Mouse (Mus musculus) hindbrain, embryonic 12.5 days (tissue): Measurements from ENCODE around the gene Lsg1. TPM values are rescaled to one million over a fixed set of nuclear protein-coding genes. Genes with fewer than 3 reads are reported as not detected.

Source experiments
- ATAC-seq: fragments of 200-750 bp; cut with Nextera tagmentation; 2 replicates; pipeline ENCODE4 v1.8.0; 2017; ENCODE audit warnings: moderate TSS enrichment; ENCODE audit not compliant: low FRiP score
- H3K27ac ChIP-seq: fragments of 300-500 bp; sonication (generic); 2 replicates; pipeline ENCODE4 v1.5.1; 2016; ENCODE audit warnings: mild to moderate bottlenecking
- H3K27me3 ChIP-seq: fragments of 300-500 bp; sonication (generic); 2 replicates; pipeline ENCODE4 v1.6.1; 2016; ENCODE audit warnings: mild to moderate bottlenecking
- H3K36me3 ChIP-seq: fragments of 300-500 bp; sonication (generic); 2 replicates; pipeline ENCODE4 v1.6.1; 2016; ENCODE audit warnings: mild to moderate bottlenecking
- H3K4me1 ChIP-seq: fragments of 300-500 bp; sonication (generic); 2 replicates; pipeline ENCODE4 v1.6.1; 2016
- H3K4me2 ChIP-seq: fragments of 300-500 bp; sonication (generic); replicated peaks from 2 replicates; pipeline ENCODE4 v1.6.1; 2016; ENCODE audit warnings: mild to moderate bottlenecking
- H3K4me3 ChIP-seq: fragments of 300-500 bp; sonication (generic); 2 replicates; pipeline ENCODE4 v1.5.1; 2016; ENCODE audit warnings: mild to moderate bottlenecking
- H3K9ac ChIP-seq: fragments of 300-500 bp; sonication (generic); 2 replicates; pipeline ENCODE4 v1.6.1; 2016; ENCODE audit warnings: mild to moderate bottlenecking, moderate library complexity
- H3K9me3 ChIP-seq: fragments of 300-500 bp; sonication (generic); replicated peaks from 2 replicates; pipeline ENCODE4 v1.6.1; 2016; ENCODE audit warnings: mild to moderate bottlenecking
- WGBS: fragments of 180-500 bp; shearing (Covaris S2); methylation state at CpG from one replicate; pipeline ENCODE4 v1.1.7; 2016; 5-methylcytosine and 5-hydroxymethylcytosine counted together
- polyA plus RNA-seq: library from polyadenylated mRNA; unstranded; fragments of >200 nt; fragmentation: Nextera tagmentation; extraction: Ambion mirVana; gene quantifications from 2 replicates; pipeline ENCODE4 v1.2.1, GENCODE M21; 2016

Gene Lsg1
- polyA plus RNA-seq, 1 experiment from 2014 or later, result 69.4 TPM

GRCm38 (mm10) chr16:30596959-30597681 is 9.7 kb upstream of the Lsg1 start:
- peak overlapping the region; percentile 3; the same call in 1 of the 2 replicates for H3K9ac ChIP-seq
- H3K27me3 ChIP-seq, result peaks cover 42% of the 10 kb centered on the region
- peaks cover 31% of the 10 kb centered on the region for H3K4me1 ChIP-seq
- no peaks in the 10 kb centered on the region for H3K36me3 ChIP-seq
- H3K27ac ChIP-seq, result no peak overlapping the region
- peak overlapping the region; percentile 41 for H3K4me2 ChIP-seq
- ATAC-seq, result peak; percentile 24; the same call in 1 of the 2 replicates
- no peak overlapping the region for H3K4me3 ChIP-seq
- 11% methylated on average over 16 of the region's 16 CpGs for WGBS
- no peaks in the 10 kb centered on the region for H3K9me3 ChIP-seq

DNA sequence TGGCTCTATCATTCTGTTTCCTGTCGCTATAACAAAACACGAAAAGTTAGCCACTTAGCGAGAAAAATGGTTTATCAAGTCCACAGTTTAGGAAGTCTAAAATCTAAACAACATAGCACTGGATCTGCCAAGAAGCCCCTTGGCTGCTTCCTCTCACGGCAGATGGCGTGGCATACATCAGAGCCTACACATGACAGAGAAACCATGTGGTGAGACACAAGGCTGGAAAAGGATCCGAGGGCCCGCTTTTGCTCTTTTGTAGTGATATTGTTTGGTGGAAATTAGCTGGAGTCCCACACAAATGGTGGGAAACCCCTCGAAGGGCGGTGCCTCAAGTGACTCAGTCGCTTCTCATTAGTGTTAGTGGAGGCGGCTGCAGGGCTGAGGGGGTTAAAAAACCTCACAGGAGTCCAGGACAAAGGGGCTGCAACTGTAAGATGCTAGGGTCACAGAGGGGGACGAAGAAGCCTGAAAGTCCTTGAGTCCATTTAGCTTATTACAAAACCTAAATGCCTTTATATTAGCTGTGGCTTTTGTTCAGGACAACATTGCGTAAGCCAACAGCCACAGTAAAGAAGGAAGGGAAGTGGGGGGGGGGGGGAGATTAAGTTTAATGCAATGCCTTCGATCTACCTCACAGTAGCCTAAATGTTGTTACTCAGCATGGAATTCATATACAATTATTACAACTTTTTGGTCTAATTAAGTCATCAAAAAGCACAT is 8.6 kb upstream of the Lsg1 start:
- peaks cover 20% of the 10 kb centered on the region for H3K4me1 ChIP-seq
- 61% methylated on average over 14 of the region's 14 CpGs for WGBS

GRCm38 (mm10) chr16:30595356-30595755 is 8.0 kb upstream of the Lsg1 start:
- Histone ChIP-seq H3K9ac (no peak overlapping the region), H3K27ac (no peak overlapping the region), H3K9me3 (no peaks in the 10 kb centered on the region), H3K4me1 (peaks cover 13% of the 10 kb centered on the region), H3K36me3 (no peaks in the 10 kb centered on the region), H3K27me3 (peaks cover 26% of the 10 kb centered on the region), H3K4me3 (no peak overlapping the region), H3K4me2 (no peak overlapping the region)
- no peak for ATAC-seq
- 56% methylated on average over 3 of the region's 3 CpGs for WGBS

More for the DNA sequence above, 8.6 kb upstream of the Lsg1 start:
- Histone ChIP-seq H3K27me3 (peaks cover 31% of the 10 kb centered on the region), H3K27ac (no peak overlapping the region), H3K9ac (no peak overlapping the region), H3K4me3 (no peak overlapping the region), H3K9me3 (no peaks in the 10 kb centered on the region), H3K36me3 (no peaks in the 10 kb centered on the region), H3K4me2 (no peak overlapping the region)
- ATAC-seq, result no peak

DNA sequence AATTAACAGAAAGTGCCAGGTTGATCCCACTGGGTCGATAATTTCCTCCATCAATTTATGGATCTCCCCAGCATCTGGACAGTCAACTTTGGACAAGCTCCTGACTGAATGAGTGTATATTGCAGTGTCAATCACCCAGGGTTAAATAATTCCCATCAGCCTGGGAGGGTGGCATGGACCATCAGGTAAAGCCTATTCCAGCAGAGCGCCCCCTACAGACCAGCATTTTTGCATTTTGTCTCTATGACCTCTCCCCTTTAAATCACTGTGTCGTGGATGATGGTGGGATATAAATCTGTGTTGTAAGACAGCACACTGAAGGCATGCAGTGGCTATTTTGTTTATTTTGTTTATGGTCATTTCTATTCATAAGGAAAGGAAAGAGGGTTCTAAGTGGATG is 4.6 kb upstream of the Lsg1 start:
- no peaks in the 10 kb centered on the region for H3K9me3 ChIP-seq
- H3K27ac ChIP-seq, result no peak overlapping the region
- no peak overlapping the region for H3K9ac ChIP-seq
- peaks cover 7% of the 10 kb centered on the region for H3K4me1 ChIP-seq
- no peak overlapping the region for H3K4me3 ChIP-seq
- ATAC-seq, result no peak
- 49% methylated on average over 3 of the region's 3 CpGs for WGBS
- no peaks in the 10 kb centered on the region for H3K36me3 ChIP-seq
- peaks cover 20% of the 10 kb centered on the region for H3K27me3 ChIP-seq
- H3K4me2 ChIP-seq, result no peak overlapping the region

DNA sequence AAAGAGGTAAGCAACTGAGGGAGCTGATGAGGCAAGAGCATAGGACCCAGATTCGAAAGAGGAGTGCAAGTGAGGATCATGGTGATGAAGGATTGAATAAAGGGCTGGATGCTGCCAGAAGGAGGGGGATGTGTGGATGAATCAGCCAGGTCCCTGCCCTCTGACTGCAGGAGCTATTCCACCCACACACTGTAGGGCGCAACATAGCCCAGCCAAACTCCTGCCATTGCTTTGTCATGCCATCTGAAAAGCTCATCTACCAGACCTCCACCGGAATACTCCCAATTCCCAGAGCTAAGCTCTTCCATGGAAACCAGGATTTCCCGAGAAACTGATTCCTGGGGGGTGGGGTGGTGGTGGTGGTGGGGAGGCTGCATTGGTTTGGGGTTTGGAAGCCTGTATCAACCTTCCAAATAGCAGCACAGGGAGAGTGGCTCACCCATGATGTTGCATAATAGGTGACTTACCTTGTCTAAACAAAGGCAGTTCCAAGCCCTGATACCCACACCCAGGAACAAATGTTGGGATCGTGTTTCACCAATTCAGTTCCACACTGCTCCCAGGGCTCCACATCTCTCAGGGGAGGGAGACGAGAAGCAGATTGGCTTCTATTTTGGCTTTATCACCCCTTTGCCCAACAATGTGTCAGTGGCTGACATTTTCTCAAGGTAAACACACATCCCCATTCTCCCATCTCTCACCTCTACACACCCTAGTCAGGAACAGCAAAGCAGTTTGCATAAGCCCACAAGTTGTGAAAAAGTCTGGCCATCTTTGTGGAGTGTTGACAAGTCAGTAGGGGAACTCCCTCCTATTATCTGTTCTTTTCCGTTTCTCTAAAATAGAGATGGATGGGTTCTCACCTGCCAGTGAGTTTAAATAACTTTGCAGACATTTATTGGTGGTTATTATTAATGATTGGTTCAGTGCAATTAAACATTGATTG is 3.1 kb upstream of the Lsg1 start:
- Histone ChIP-seq H3K4me2 (no peak overlapping the region), H3K4me3 (no peak overlapping the region), H3K9ac (no peak overlapping the region), H3K27ac (no peak overlapping the region), H3K4me1 (peaks cover 11% of the 10 kb centered on the region), H3K36me3 (no peaks in the 10 kb centered on the region), H3K27me3 (peaks cover 8% of the 10 kb centered on the region; the same call in 1 of the 2 replicates), H3K9me3 (no peaks in the 10 kb centered on the region)
- WGBS, result 49% methylated on average over 7 of the region's 7 CpGs
- no peak for ATAC-seq

DNA sequence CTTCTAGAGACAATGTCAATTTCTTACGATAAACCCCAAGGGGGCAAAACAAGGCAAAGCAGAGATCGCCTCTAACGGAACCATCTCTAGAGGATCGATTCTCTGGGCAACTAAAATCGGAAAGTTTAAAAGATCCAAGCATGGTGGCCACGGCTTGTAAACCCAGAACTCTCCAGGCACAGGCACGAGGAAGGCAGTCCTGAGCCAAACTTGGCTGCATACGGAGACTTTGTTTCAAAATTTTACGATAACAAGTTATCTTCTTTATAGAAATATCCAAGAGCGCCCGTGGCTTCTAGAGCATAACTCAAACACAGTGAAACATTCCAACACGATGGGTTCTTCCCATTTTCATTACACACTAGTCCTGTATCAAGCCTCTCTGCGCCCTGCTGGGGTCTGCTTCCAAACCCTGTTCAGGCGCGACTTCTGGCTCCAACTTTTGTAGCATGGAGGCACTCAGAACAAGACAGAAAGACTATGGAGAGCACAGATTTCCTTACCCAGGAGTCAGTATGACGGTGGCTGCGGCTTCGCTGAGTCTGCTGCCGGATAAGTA is 378 bp downstream of the Lsg1 start:
- WGBS, result 2% methylated on average over 19 of the region's 19 CpGs
- H3K9ac ChIP-seq, result peak overlapping the region; percentile 76
- peaks cover 11% of the 10 kb centered on the region for H3K4me1 ChIP-seq
- H3K36me3 ChIP-seq, result peaks cover 28% of the 10 kb centered on the region
- no peak; the same call in 1 of the 2 replicates for ATAC-seq
- peak overlapping the region; percentile 94 for H3K4me2 ChIP-seq
- H3K27ac ChIP-seq, result no peak overlapping the region
- no peaks in the 10 kb centered on the region for H3K27me3 ChIP-seq
- H3K9me3 ChIP-seq, result no peaks in the 10 kb centered on the region
- peak overlapping the region; percentile 81 for H3K4me3 ChIP-seq

DNA sequence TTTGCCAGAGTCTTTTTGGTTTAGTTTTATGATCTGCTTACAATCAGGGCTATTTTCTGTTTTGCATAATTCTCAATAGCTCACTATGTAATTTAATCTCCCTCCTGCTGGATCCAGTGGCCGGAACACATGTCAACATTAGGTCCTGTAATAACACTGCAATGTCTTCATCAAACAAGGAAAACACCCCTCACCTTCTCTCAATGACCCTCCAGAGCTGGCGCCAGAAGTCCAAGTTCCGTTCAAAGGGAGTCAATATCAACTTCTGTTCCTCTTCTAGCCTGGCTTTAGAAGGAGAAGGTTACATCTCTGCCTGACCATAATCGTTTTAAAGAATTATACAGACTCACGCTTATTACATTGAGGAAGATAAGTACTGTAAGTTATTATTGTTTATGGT is 6.6 kb downstream of the Lsg1 start:
- no peak overlapping the region for H3K27ac ChIP-seq
- no peak overlapping the region for H3K4me3 ChIP-seq
- H3K4me2 ChIP-seq, result no peak overlapping the region
- ATAC-seq, result no peak
- no peaks in the 10 kb centered on the region for H3K27me3 ChIP-seq
- peaks cover 90% of the 10 kb centered on the region for H3K36me3 ChIP-seq
- 89% methylated on average over 5 of the region's 5 CpGs for WGBS
- H3K4me1 ChIP-seq, result no peaks in the 10 kb centered on the region
- H3K9me3 ChIP-seq, result no peaks in the 10 kb centered on the region
- no peak overlapping the region for H3K9ac ChIP-seq

DNA sequence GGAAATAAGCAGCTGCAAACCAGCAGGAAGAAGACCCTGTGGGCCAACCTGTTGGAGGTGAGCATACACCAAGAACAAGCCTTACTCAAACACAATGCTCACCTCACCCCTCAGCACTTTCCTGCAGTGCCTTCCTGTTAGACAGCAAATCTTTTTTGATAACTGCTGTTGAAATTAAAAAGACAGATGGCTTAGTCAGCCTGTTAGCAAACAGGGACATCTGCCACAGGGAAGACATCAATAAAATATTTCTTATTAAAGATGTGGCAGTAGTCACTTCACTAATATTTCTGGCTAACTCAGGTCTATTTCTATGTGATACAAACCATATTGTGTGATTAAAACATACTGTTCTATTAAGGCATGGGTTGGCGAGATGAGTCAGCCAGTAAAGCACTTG is 11.0 kb downstream of the Lsg1 start:
- H3K9me3 ChIP-seq, result no peaks in the 10 kb centered on the region
- H3K4me2 ChIP-seq, result no peak overlapping the region
- H3K4me3 ChIP-seq, result no peak overlapping the region
- peaks cover 94% of the 10 kb centered on the region for H3K36me3 ChIP-seq
- 82% methylated on average over 1 of the region's 1 CpGs for WGBS
- no peak overlapping the region for H3K9ac ChIP-seq
- H3K4me1 ChIP-seq, result no peaks in the 10 kb centered on the region
- ATAC-seq, result no peak
- H3K27me3 ChIP-seq, result no peaks in the 10 kb centered on the region
- H3K27ac ChIP-seq, result no peak overlapping the region

GRCm38 (mm10) chr16:30575815-30576214 is 11.6 kb downstream of the Lsg1 start:
- H3K27me3 ChIP-seq, result no peaks in the 10 kb centered on the region
- H3K4me2 ChIP-seq, result no peak overlapping the region
- no peaks in the 10 kb centered on the region for H3K9me3 ChIP-seq
- H3K4me1 ChIP-seq, result no peaks in the 10 kb centered on the region
- peaks cover 94% of the 10 kb centered on the region for H3K36me3 ChIP-seq
- no peak overlapping the region for H3K27ac ChIP-seq
- WGBS, result 94% methylated on average over 7 of the region's 7 CpGs
- H3K4me3 ChIP-seq, result no peak overlapping the region
- no peak overlapping the region for H3K9ac ChIP-seq
- ATAC-seq, result no peak

GRCm38 (mm10) chr16:30572239-30572638 is 15.2 kb downstream of the Lsg1 start:
- H3K4me3 ChIP-seq, result no peak overlapping the region
- peaks cover 93% of the 10 kb centered on the region for H3K36me3 ChIP-seq
- no peak overlapping the region for H3K9ac ChIP-seq
- no peak for ATAC-seq
- H3K27ac ChIP-seq, result no peak overlapping the region
- no peaks in the 10 kb centered on the region for H3K4me1 ChIP-seq
- 64% methylated on average over 4 of the region's 4 CpGs for WGBS
- no peaks in the 10 kb centered on the region for H3K9me3 ChIP-seq
- H3K4me2 ChIP-seq, result no peak overlapping the region
- H3K27me3 ChIP-seq, result no peaks in the 10 kb centered on the region

- no peak overlapping the region for H3K9ac ChIP-seq
- no peak for ATAC-seq
- no peaks in the 10 kb centered on the region for H3K9me3 ChIP-seq
- H3K27ac ChIP-seq, result no peak overlapping the region
- H3K4me1 ChIP-seq, result no peaks in the 10 kb centered on the region
- H3K27me3 ChIP-seq, result no peaks in the 10 kb centered on the region
- H3K36me3 ChIP-seq, result peaks cover 93% of the 10 kb centered on the region
- whole genome bisulfite sequencing, result 96% methylated on average over 5 of the region's 5 CpGs
- no peak overlapping the region for H3K4me3 ChIP-seq
- no peak overlapping the region for H3K4me2 ChIP-seq
Measured at GRCm38 (mm10) chr16:30571378-30571777, 16.0 kb downstream of the Lsg1 start.

DNA sequence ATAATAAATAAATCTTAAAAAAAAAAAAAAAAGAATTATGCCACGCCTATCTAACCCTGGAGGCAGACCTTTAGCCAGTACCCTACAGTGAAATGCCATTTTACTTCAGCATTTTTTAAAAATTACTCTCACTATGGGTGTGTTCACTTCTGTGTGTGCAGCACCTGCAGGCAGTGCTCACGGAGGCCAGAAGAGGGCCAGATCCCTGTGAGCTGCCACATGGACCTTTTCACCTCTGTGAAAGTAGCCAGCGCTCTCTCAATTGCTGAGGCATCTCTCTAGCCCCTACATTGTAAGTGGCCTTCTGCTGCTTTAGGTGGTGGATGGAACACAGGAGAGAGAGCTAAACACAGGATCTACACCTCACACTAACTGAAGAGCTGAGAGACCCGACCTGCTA is 17.2 kb downstream of the Lsg1 start:
- H3K27ac ChIP-seq, result no peak overlapping the region
- peaks cover 92% of the 10 kb centered on the region for H3K36me3 ChIP-seq
- no peak overlapping the region for H3K9ac ChIP-seq
- no peaks in the 10 kb centered on the region for H3K9me3 ChIP-seq
- ATAC-seq, result no peak
- H3K4me2 ChIP-seq, result no peak overlapping the region
- no peaks in the 10 kb centered on the region for H3K4me1 ChIP-seq
- 92% methylated on average over 4 of the region's 4 CpGs for WGBS
- no peak overlapping the region for H3K4me3 ChIP-seq
- no peaks in the 10 kb centered on the region for H3K27me3 ChIP-seq
